Mouse (Mus musculus) thymus, adult 2 months (tissue): ENCODE data around the gene Cmc2. TPM values are rescaled to one million over a fixed set of nuclear protein-coding genes. Genes with fewer than 3 reads are reported as not detected.

Source experiments
- DNase-seq: peaks from one replicate; pipeline ENCODE4 v3.0.0; 2021
- H3K27ac ChIP-seq: fragments of 200-500 bp; 2 replicates; pipeline ENCODE4 v1.5.1; 2012; ENCODE audit warnings: low read length, control low read depth; ENCODE audit not compliant: control insufficient read depth, insufficient read depth
- H3K27me3 ChIP-seq: fragments of 200-500 bp; 2 replicates; pipeline ENCODE4 v1.6.1; 2012; ENCODE audit warnings: mild to moderate bottlenecking, low read length, moderate library complexity, mixed read lengths; ENCODE audit not compliant: control insufficient read depth, insufficient read depth
- H3K36me3 ChIP-seq: fragments of 200-500 bp; 2 replicates; pipeline ENCODE4 v1.6.1; 2012; ENCODE audit warnings: mild to moderate bottlenecking, low read length, moderate library complexity; ENCODE audit not compliant: control insufficient read depth, insufficient read depth
- H3K4me1 ChIP-seq: fragments of 200-500 bp; replicated peaks from 2 replicates; pipeline ENCODE4 v1.6.1; 2012; ENCODE audit warnings: low read length; ENCODE audit not compliant: control insufficient read depth, insufficient read depth
- H3K4me3 ChIP-seq: fragments of 200-500 bp; 2 replicates; pipeline ENCODE4 v1.5.1; 2012; ENCODE audit warnings: mild to moderate bottlenecking, low read length, control low read depth, moderate library complexity; ENCODE audit not compliant: control insufficient read depth, insufficient read depth
- CTCF ChIP-seq: fragments of 200-500 bp; IDR thresholded peaks from 2 replicates; pipeline ENCODE4 v1.5.1; 2012; ENCODE audit warnings: mild to moderate bottlenecking, control low read depth, low read length, moderate library complexity, borderline replicate concordance; ENCODE audit not compliant: control insufficient read depth, poor library complexity, insufficient read depth; ENCODE audit errors: extremely low read depth
- POLR2A ChIP-seq: fragments of 200-500 bp; IDR thresholded peaks from 2 replicates; pipeline ENCODE4 v1.6.1; 2012; ENCODE audit warnings: mild to moderate bottlenecking, low read length, control low read depth, moderate library complexity; ENCODE audit not compliant: control insufficient read depth, poor library complexity, insufficient read depth; ENCODE audit errors: extremely low read depth
- WGBS: fragments of 180-500 bp; shearing (Covaris S2); methylation state at CpG from one replicate; pipeline ENCODE4 v1.1.7; 2018; 5-methylcytosine and 5-hydroxymethylcytosine counted together
- polyA plus RNA-seq: library from polyadenylated mRNA; depleted of rRNA; stranded (reverse); fragments of >200 nt; gene quantifications from 2 replicates; pipeline ENCODE4 v1.2.3, GENCODE M21; 2012

Cmc2 gene
- polyA plus RNA-seq, 1 experiment, result 18.9 TPM

DNA sequence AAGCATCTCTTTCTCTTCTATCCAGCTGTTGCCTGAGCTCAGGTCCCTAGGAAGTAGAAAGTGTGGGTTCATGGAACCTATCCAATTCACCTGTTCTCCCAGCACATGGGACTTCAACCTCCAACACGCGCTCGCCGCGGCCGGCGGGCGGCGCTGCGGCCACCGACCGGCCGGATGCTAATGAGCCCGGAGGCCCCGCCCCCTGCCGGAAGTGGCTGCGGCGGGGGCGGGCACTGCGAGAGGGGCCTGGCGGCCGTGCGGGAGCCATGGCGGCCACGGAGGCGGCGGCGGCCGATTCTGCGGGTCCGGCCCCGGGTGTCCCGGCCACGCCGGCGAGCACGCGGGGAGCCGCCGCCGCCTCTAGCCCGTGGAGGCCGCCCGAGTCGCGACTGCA is 21.9 kb upstream of the Cmc2 start, which contains the start of gene Atmin:
TSS of gene Atmin (plus strand) at position 233 of the 394 bp plus-strand sequence.
- H3K27ac ChIP-seq, result no peak within 1 kb of the TSS
- DNase-seq, result peak; percentile 80
- H3K27me3 ChIP-seq, result no peaks in the 10 kb centered on the region
- TF ChIP-seq POLR2A (peak; percentile 60; the same call in 1 of the 2 replicates), CTCF (peak; percentile 81)
- no peaks in the 10 kb centered on the region for H3K36me3 ChIP-seq
- H3K4me1 ChIP-seq, result peaks cover 31% of the 10 kb centered on the region
- 1% methylated on average over 46 of the region's 46 CpGs for WGBS
- peak within 1 kb of the TSS; percentile 87 for H3K4me3 ChIP-seq

DNA sequence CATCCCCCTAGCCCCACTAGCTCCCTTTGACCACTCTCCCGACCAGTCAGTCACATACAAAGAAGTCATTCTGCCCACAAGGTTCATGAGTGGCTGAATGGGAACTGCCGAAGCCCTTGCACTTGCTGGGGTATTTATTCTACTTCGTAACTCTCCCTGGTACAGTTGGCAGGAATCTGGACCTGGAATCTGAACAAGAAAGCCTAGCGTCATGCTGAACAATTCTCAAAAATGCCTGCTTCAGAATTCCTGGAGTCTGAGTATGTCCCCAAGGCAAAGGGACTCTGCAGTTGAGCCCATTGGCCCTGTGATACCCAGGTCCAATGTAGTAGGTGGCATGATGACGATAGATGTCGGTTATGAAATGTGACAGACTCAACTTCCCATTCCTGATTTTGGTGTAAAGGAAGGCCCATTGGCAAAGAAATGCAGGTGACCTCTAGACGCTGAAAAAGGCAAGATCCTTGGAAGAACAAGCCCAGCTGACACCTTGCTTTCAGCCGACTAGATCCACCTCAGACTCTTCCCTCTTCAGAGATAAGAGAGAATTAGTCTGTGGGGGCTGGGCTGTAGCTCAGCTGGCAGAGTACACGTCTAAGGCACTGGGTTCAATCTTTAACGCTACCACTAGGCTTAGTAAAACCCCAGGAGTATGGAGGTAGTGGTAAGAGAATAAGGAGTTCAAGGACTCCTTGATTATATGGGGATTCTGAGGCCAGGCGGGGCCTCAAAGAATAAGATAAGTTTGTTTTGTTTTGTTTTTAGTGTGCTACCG is 21.2 kb upstream of the Cmc2 start:
- no peak for DNase-seq
- H3K36me3 ChIP-seq, result 0 out of 2 replicates have a peak, but pooled peaks cover 4% of the 10 kb centered on the region
- H3K4me3 ChIP-seq, result no peak overlapping the region
- no peak overlapping the region for H3K27ac ChIP-seq
- peaks cover 27% of the 10 kb centered on the region for H3K4me1 ChIP-seq
- no peak for TF ChIP-seq CTCF
- TF ChIP-seq POLR2A, result no peak
- WGBS, result 80% methylated on average over 12 of the region's 12 CpGs
- H3K27me3 ChIP-seq, result no peaks in the 10 kb centered on the region

DNA sequence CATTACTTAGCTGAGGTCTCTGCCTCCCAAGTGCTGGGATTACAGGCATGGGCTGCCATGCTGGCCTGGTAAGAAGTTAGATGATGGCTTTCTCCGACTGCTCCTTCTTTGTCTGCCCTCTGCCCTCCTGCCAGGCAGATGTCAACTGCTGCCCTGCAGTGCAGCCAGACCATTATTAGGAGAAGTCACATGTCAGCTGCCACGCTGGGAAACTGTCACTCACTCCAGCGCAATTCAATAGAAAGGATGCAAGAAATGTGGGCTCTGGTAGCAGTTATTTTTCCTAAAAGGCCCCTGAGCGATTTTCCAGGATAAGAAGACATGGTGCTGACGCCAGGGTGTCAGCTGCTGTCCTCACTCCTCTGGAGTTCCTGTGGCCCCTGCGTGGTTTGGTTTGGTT is 14.3 kb upstream of the Cmc2 start:
- Histone ChIP-seq H3K36me3 (peaks cover 21% of the 10 kb centered on the region), H3K27ac (no peak overlapping the region), H3K4me3 (no peak overlapping the region), H3K4me1 (no peaks in the 10 kb centered on the region), H3K27me3 (no peaks in the 10 kb centered on the region)
- TF ChIP-seq CTCF (no peak), POLR2A (no peak)
- no peak for DNase-seq
- 84% methylated on average over 6 of the region's 6 CpGs for WGBS

DNA sequence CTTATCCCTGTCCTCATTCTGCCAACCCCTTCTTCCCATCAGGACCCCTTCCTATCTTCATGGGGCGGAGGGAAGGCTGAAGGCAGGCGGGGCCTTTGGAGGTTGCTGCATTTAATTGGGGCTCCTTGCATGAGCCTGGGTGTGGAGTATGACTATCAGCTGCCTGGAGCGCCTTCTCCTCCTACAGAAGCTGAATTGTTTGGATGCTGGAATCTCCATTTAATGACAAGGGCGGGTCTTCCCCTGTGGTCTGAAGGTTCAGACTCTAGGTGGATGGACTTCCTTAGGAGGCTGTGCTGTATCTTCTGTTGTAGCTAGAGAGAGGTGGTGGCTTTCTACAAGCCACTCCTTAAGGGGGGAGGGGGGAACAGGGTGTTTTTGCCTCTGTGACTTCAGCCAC is 13.7 kb upstream of the Cmc2 start:
- TF ChIP-seq CTCF (no peak), POLR2A (no peak)
- no peak for DNase-seq
- Histone ChIP-seq H3K27me3 (no peaks in the 10 kb centered on the region), H3K27ac (no peak overlapping the region), H3K36me3 (peaks cover 21% of the 10 kb centered on the region), H3K4me1 (no peaks in the 10 kb centered on the region), H3K4me3 (no peak overlapping the region)
- WGBS, result 96% methylated on average over 4 of the region's 4 CpGs

DNA sequence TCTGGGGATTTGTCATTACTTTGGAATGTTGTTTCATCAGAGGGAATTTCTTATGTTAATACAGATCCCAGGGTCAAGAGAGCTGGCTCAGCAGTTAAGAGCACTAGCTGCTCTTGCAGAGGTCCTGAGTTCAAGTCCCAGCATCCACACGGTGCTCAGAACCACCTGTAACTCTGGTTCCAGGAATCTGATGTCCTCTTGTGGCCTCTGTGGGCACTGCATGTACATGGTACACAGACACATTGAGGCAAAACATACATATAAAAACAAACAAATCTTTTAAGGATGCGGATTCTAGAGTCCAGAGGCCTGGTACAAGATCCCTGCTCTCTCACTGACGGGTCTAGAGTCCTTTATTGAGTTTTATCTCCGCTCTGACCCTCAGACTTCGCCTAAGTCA is 7.3 kb upstream of the Cmc2 start:
- Histone ChIP-seq H3K4me3 (no peak overlapping the region), H3K27me3 (no peaks in the 10 kb centered on the region), H3K36me3 (peaks cover 14% of the 10 kb centered on the region; the same call in 1 of the 2 replicates), H3K4me1 (peaks cover 6% of the 10 kb centered on the region), H3K27ac (no peak overlapping the region)
- TF ChIP-seq CTCF, result no peak
- 94% methylated on average over 5 of the region's 5 CpGs for WGBS
- no peak for DNase-seq

DNA sequence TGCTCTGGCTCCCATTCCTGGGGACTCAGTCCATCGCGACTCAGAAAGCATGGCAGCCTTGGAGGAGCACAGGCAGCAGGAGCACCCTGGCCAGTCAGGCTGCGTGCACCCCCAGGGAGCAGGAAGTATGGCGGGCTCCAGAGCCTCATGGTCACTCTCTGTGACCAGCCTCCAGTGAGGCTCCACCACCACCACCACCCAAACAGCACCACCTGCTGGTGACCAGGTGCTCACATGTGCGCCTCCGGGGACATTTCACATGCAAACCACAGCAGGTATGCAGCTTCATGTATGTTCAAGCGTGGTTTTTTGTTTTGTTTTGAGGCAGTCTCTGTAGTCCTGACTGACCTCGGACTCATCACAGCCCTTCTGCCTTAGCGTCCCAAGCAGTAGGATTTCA is 6.6 kb upstream of the Cmc2 start:
- TF ChIP-seq CTCF (peak; percentile 91), POLR2A (no peak)
- DNase-seq, result peak; percentile 73
- 91% methylated on average over 9 of the region's 9 CpGs for WGBS
- peaks cover 11% of the 10 kb centered on the region for H3K4me1 ChIP-seq
- H3K36me3 ChIP-seq, result peaks cover 8% of the 10 kb centered on the region; the same call in 1 of the 2 replicates
- H3K4me3 ChIP-seq, result no peak overlapping the region
- H3K27me3 ChIP-seq, result no peaks in the 10 kb centered on the region
- H3K27ac ChIP-seq, result no peak overlapping the region
